Mouse (Mus musculus): Measurements from ENCODE around the gene Evi2a.

Evi2a gene

GRCm38 (mm10) chr11:79530333-79530761 lies at the start of gene Evi2a, which contains the start of gene Evi2:
Gene Evi2a (minus strand): TSS chr11:79530609.
Gene Evi2 (minus strand): TSS chr11:79530589.
- DNase-seq (ENCODE audit: inconsistent age in 2 of 2, low spot score in 1 of 2): peak in 1 of 2 experiments; percentile 39

- peak; percentile 63 to 91 for DNase-seq (ENCODE audit: inconsistent age in 2 of 2, low spot score in 1 of 2)
Observed at GRCm38 (mm10) chr11:79577741-79578140, 47.3 kb upstream of the Evi2a start.

- DNase-seq (ENCODE audit: inconsistent age in 2 of 2, low spot score in 1 of 2): no peak
Observed at GRCm38 (mm10) chr11:79575383-79576073, 45.1 kb upstream of the Evi2a start.

- DNase-seq (ENCODE audit: inconsistent age in 2 of 2, low spot score in 1 of 2): no peak
Observed at GRCm38 (mm10) chr11:79573836-79574235, 43.4 kb upstream of the Evi2a start.

- no peak for DNase-seq (ENCODE audit: inconsistent age in 2 of 2, low spot score in 1 of 2)
Observed at GRCm38 (mm10) chr11:79570319-79570718, 39.9 kb upstream of the Evi2a start.

GRCm38 (mm10) chr11:79568197-79568911 lies 37.9 kb upstream of the Evi2a start:
- DNase-seq (ENCODE audit: inconsistent age in 2 of 2, low spot score in 1 of 2): no peak

GRCm38 (mm10) chr11:79566947-79567346 lies 36.5 kb upstream of the Evi2a start:
- no peak for DNase-seq (ENCODE audit: inconsistent age in 2 of 2, low spot score in 1 of 2)

GRCm38 (mm10) chr11:79563493-79563892 lies 33.1 kb upstream of the Evi2a start:
- DNase-seq (ENCODE audit: inconsistent age in 2 of 2, low spot score in 1 of 2): no peak

- DNase-seq (ENCODE audit: inconsistent age in 2 of 2, low spot score in 1 of 2): no peak
Observed at GRCm38 (mm10) chr11:79560536-79560935, 30.1 kb upstream of the Evi2a start.

GRCm38 (mm10) chr11:79552622-79553021 lies 22.2 kb upstream of the Evi2a start:
- peak; percentile 13 to 63 for DNase-seq (ENCODE audit: inconsistent age in 2 of 2, low spot score in 1 of 2)

GRCm38 (mm10) chr11:79536293-79536692 lies 5.9 kb upstream of the Evi2a start:
- no peak for DNase-seq (ENCODE audit: inconsistent age in 2 of 2, low spot score in 1 of 2)

GRCm38 (mm10) chr11:79535554-79535953 lies 5.1 kb upstream of the Evi2a start:
- DNase-seq (ENCODE audit: inconsistent age in 2 of 2, low spot score in 1 of 2): no peak

GRCm38 (mm10) chr11:79533950-79534690 lies 3.7 kb upstream of the Evi2a start:
- DNase-seq (ENCODE audit: inconsistent age in 2 of 2, low spot score in 1 of 2): peak; percentile 36 to 55

GRCm38 (mm10) chr11:79533311-79533710 lies 2.9 kb upstream of the Evi2a start:
- no peak for DNase-seq (ENCODE audit: inconsistent age in 2 of 2, low spot score in 1 of 2)

- no peak for DNase-seq (ENCODE audit: inconsistent age in 2 of 2, low spot score in 1 of 2)
Observed at GRCm38 (mm10) chr11:79531485-79531884, 1.1 kb upstream of the Evi2a start.

GRCm38 (mm10) chr11:79530774-79531173 lies 365 bp upstream of the Evi2a start:
- DNase-seq (ENCODE audit: inconsistent age in 2 of 2, low spot score in 1 of 2): no peak

GRCm38 (mm10) chr11:79529736-79530135 lies 673 bp downstream of the Evi2a start:
- no peak for DNase-seq (ENCODE audit: inconsistent age in 2 of 2, low spot score in 1 of 2)

GRCm38 (mm10) chr11:79529226-79529625 lies 1.2 kb downstream of the Evi2a start:
- no peak for DNase-seq (ENCODE audit: inconsistent age in 2 of 2, low spot score in 1 of 2)

- no peak for DNase-seq (ENCODE audit: inconsistent age in 2 of 2, low spot score in 1 of 2)
Observed at GRCm38 (mm10) chr11:79528601-79529000, 1.8 kb downstream of the Evi2a start.

- DNase-seq (ENCODE audit: inconsistent age in 2 of 2, low spot score in 1 of 2): peak in 1 of 2 experiments; percentile 39
Observed at GRCm38 (mm10) chr11:79527739-79528384, 2.5 kb downstream of the Evi2a start.

Data from adrenal gland, adult (tissue).